Mouse (Mus musculus): ENCODE results near the gene Sik2. TPM values are rescaled to one million over a fixed set of nuclear protein-coding genes. Genes with fewer than 3 reads are reported as not detected.

Gene Sik2
- polyA plus RNA-seq, 1 experiment from 2014 or later, result 11.0 TPM

- H3K27me3 ChIP-seq (ENCODE audit: control insufficient read depth, insufficient read depth, low read length), result no peaks in the 10 kb centered on the region
- H3K27ac ChIP-seq (replicated peaks; ENCODE audit: low read depth, low read length), result no peak overlapping the region
- no peak overlapping the region for H3K4me3 ChIP-seq (ENCODE audit: low read depth, low read length)
- H3K9me3 ChIP-seq (ENCODE audit: control insufficient read depth, low read length), result no peaks in the 10 kb centered on the region
- H3K4me1 ChIP-seq (ENCODE audit: control insufficient read depth, insufficient read depth, low read length), result no peaks in the 10 kb centered on the region
- WGBS, result 40% methylated on average over 1 of the region's 1 CpGs
- no peaks in the 10 kb centered on the region for H3K36me3 ChIP-seq (ENCODE audit: control insufficient read depth, insufficient read depth, low read length)
- ATAC-seq (ENCODE audit: insufficient number of reproducible peaks, low FRiP score, low TSS enrichment, low read depth), result no peak
- H3K4me2 ChIP-seq (ENCODE audit: low read depth, severe bottlenecking), result no peak overlapping the region
- H3K9ac ChIP-seq (ENCODE audit: low read length), result no peak overlapping the region
- no peak for DNase-seq (ENCODE audit: low spot score)
Measured at GRCm38 (mm10) chr9:51030147-51030546, 21.3 kb upstream of the Sik2 start.

DNA sequence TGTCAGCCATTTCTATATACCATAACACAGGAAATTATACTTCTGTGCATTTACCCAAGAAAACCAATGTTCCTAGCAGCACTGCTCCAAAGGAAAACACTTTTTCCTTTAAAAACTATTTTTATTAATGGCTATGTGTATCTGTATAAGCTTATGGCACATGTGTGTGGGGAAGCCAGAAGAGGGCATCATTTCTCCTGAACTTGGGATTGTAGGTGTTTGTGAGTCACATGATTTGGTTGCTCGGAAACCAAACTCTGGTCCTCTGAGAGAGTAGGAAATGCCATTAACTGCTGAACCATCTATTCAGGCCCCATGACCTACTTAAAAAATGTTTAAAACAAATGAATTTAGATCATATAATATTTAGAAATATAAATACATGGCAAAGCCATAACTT, 18.1 kb upstream of the Sik2 start:
- Histone ChIP-seq H3K27me3 (ENCODE audit: control insufficient read depth, insufficient read depth, low read length) (no peaks in the 10 kb centered on the region), H3K4me1 (ENCODE audit: control insufficient read depth, insufficient read depth, low read length) (no peaks in the 10 kb centered on the region), H3K27ac (replicated peaks; ENCODE audit: low read depth, low read length) (no peak overlapping the region), H3K9me3 (ENCODE audit: control insufficient read depth, low read length) (no peaks in the 10 kb centered on the region), H3K4me3 (ENCODE audit: low read depth, low read length) (no peak overlapping the region), H3K4me2 (ENCODE audit: low read depth, severe bottlenecking) (no peak overlapping the region), H3K9ac (ENCODE audit: low read length) (no peak overlapping the region), H3K36me3 (ENCODE audit: control insufficient read depth, insufficient read depth, low read length) (no peaks in the 10 kb centered on the region)
- ATAC-seq (ENCODE audit: insufficient number of reproducible peaks, low FRiP score, low TSS enrichment, low read depth) (no peak), DNase-seq (ENCODE audit: low spot score) (no peak)
- 86% methylated on average over 1 of the region's 1 CpGs for WGBS

GRCm38 (mm10) chr9:51021123-51021795, 12.4 kb upstream of the Sik2 start:
- Histone ChIP-seq H3K27me3 (ENCODE audit: control insufficient read depth, insufficient read depth, low read length) (no peaks in the 10 kb centered on the region), H3K4me3 (ENCODE audit: low read depth, low read length) (no peak overlapping the region), H3K9me3 (ENCODE audit: control insufficient read depth, low read length) (no peaks in the 10 kb centered on the region), H3K27ac (replicated peaks; ENCODE audit: low read depth, low read length) (no peak overlapping the region), H3K4me2 (ENCODE audit: low read depth, severe bottlenecking) (no peak overlapping the region), H3K36me3 (ENCODE audit: control insufficient read depth, insufficient read depth, low read length) (no peaks in the 10 kb centered on the region), H3K9ac (ENCODE audit: low read length) (no peak overlapping the region), H3K4me1 (ENCODE audit: control insufficient read depth, insufficient read depth, low read length) (no peaks in the 10 kb centered on the region)
- 82% methylated on average over 4 of the region's 4 CpGs for WGBS
- DNase-seq (ENCODE audit: low spot score) (no peak), ATAC-seq (ENCODE audit: insufficient number of reproducible peaks, low FRiP score, low TSS enrichment, low read depth) (no peak)

DNA sequence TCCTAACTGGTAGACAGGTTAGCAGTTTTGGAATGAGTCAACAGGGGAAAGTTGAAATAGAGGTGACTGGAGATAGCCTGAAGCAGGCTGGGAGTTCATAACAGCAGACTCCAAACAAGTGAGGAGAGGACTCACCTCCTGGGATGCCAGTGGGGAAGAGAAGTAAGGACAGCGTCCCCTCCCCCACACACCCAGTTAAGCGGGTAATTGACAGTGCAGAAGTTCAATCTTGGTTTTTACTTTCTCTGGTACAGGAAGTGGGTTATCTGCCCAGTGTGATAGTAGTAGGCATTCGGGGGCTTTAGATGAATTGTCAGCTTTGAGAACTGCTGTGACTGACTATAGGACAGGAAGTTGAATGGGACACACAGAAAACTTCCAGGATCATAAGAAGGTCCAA, 11.5 kb upstream of the Sik2 start:
- DNase-seq (ENCODE audit: low spot score) (no peak), ATAC-seq (ENCODE audit: insufficient number of reproducible peaks, low FRiP score, low TSS enrichment, low read depth) (no peak)
- Histone ChIP-seq H3K9me3 (ENCODE audit: control insufficient read depth, low read length) (no peaks in the 10 kb centered on the region), H3K27ac (replicated peaks; ENCODE audit: low read depth, low read length) (no peak overlapping the region), H3K27me3 (ENCODE audit: control insufficient read depth, insufficient read depth, low read length) (no peaks in the 10 kb centered on the region), H3K4me2 (ENCODE audit: low read depth, severe bottlenecking) (no peak overlapping the region), H3K4me3 (ENCODE audit: low read depth, low read length) (no peak overlapping the region), H3K9ac (ENCODE audit: low read length) (no peak overlapping the region), H3K36me3 (ENCODE audit: control insufficient read depth, insufficient read depth, low read length) (no peaks in the 10 kb centered on the region), H3K4me1 (ENCODE audit: control insufficient read depth, insufficient read depth, low read length) (no peaks in the 10 kb centered on the region)
- WGBS, result 74% methylated on average over 3 of the region's 3 CpGs

DNA sequence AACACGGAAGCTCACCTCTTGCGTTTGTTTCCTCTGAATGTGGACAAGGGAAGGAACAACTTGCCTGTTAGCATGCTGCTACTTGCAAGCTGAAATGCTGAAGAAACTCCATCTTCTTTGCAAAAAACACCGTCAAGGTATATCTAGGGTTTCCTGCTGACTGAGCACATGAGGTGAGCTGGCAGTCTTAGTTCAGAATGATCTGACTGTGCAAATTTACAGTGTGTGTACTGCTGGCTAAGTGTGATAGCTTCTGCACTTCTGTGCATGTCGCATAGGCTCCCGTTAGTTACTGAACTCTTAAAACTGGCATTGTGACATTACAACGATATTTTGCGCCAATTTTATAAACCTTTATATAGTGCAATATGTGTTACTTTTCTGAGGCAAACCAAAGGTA, 10.8 kb upstream of the Sik2 start:
- 76% methylated on average over 7 of the region's 7 CpGs for WGBS
- ATAC-seq (ENCODE audit: insufficient number of reproducible peaks, low FRiP score, low TSS enrichment, low read depth), result no peak
- Histone ChIP-seq H3K4me1 (ENCODE audit: control insufficient read depth, insufficient read depth, low read length) (no peaks in the 10 kb centered on the region), H3K36me3 (ENCODE audit: control insufficient read depth, insufficient read depth, low read length) (no peaks in the 10 kb centered on the region), H3K27me3 (ENCODE audit: control insufficient read depth, insufficient read depth, low read length) (no peaks in the 10 kb centered on the region), H3K27ac (replicated peaks; ENCODE audit: low read depth, low read length) (no peak overlapping the region), H3K4me2 (ENCODE audit: low read depth, severe bottlenecking) (no peak overlapping the region), H3K9ac (ENCODE audit: low read length) (no peak overlapping the region), H3K9me3 (ENCODE audit: control insufficient read depth, low read length) (no peaks in the 10 kb centered on the region), H3K4me3 (ENCODE audit: low read depth, low read length) (no peak overlapping the region)
- no peak for DNase-seq (ENCODE audit: low spot score)

DNA sequence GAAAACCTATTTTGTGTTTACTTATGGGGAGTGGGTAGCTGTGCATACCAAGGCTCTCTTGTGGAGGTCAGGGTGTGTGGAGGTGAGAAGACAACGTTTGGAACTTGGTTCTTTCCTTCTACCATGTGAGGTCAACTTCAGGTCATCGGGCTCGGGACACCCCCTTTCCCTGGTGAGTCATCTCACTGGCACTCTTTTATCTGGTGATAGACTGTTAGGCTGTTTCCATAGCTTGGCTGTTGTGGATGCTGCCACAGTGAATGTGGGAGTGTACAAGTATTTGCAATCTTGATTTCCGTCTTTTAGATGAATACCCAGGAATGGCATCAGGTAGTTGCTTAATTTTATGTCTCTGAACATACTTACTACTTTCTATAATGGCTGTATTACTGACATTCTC, 6.9 kb upstream of the Sik2 start:
- no peak overlapping the region for H3K9ac ChIP-seq (ENCODE audit: low read length)
- no peaks in the 10 kb centered on the region for H3K27me3 ChIP-seq (ENCODE audit: control insufficient read depth, insufficient read depth, low read length)
- DNase-seq (ENCODE audit: low spot score) (no peak), ATAC-seq (ENCODE audit: insufficient number of reproducible peaks, low FRiP score, low TSS enrichment, low read depth) (no peak)
- H3K4me2 ChIP-seq (ENCODE audit: low read depth, severe bottlenecking), result no peak overlapping the region
- H3K9me3 ChIP-seq (ENCODE audit: control insufficient read depth, low read length), result no peaks in the 10 kb centered on the region
- WGBS, result 42% methylated on average over 4 of the region's 4 CpGs
- no peak overlapping the region for H3K27ac ChIP-seq (replicated peaks; ENCODE audit: low read depth, low read length)
- no peaks in the 10 kb centered on the region for H3K4me1 ChIP-seq (ENCODE audit: control insufficient read depth, insufficient read depth, low read length)
- no peak overlapping the region for H3K4me3 ChIP-seq (ENCODE audit: low read depth, low read length)
- H3K36me3 ChIP-seq (ENCODE audit: control insufficient read depth, insufficient read depth, low read length), result no peaks in the 10 kb centered on the region

GRCm38 (mm10) chr9:51013644-51014043, 4.8 kb upstream of the Sik2 start:
- no peak for DNase-seq (ENCODE audit: low spot score)

DNA sequence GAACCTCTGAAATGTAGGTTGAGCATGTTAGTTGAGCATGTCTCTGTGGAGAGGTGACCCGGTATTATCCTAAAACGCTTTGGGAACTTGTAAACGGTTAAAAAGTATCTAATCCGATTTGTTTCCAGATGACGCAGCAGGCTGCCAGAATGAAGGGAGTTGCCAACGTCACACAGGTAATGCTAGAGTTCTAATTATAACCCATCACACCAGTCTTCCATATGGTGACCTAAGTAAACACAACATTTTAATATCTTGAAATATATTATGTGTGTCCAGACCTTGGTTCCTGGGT, 730 bp upstream of the Sik2 start:
- ATAC-seq (ENCODE audit: insufficient number of reproducible peaks, low FRiP score, low TSS enrichment, low read depth) (no peak), DNase-seq (ENCODE audit: low spot score) (peak; percentile 43)
- Histone ChIP-seq H3K27me3 (ENCODE audit: control insufficient read depth, insufficient read depth, low read length) (no peaks in the 10 kb centered on the region), H3K4me3 (ENCODE audit: low read depth, low read length) (peak overlapping the region; percentile 23), H3K36me3 (ENCODE audit: control insufficient read depth, insufficient read depth, low read length) (no peaks in the 10 kb centered on the region), H3K27ac (replicated peaks; ENCODE audit: low read depth, low read length) (no peak overlapping the region), H3K9me3 (ENCODE audit: control insufficient read depth, low read length) (no peaks in the 10 kb centered on the region), H3K4me2 (ENCODE audit: low read depth, severe bottlenecking) (peak overlapping the region; percentile 56), H3K4me1 (ENCODE audit: control insufficient read depth, insufficient read depth, low read length) (no peaks in the 10 kb centered on the region), H3K9ac (ENCODE audit: low read length) (peak overlapping the region; percentile 55)
- WGBS, result 2% methylated on average over 6 of the region's 6 CpGs

More at GRCm38 (mm10) chr9:51013644-51014043, 4.8 kb upstream of the Sik2 start:
- Histone ChIP-seq H3K9ac (ENCODE audit: low read length) (no peak overlapping the region), H3K27me3 (ENCODE audit: control insufficient read depth, insufficient read depth, low read length) (no peaks in the 10 kb centered on the region), H3K27ac (replicated peaks; ENCODE audit: low read depth, low read length) (no peak overlapping the region), H3K9me3 (ENCODE audit: control insufficient read depth, low read length) (no peaks in the 10 kb centered on the region), H3K36me3 (ENCODE audit: control insufficient read depth, insufficient read depth, low read length) (no peaks in the 10 kb centered on the region), H3K4me3 (ENCODE audit: low read depth, low read length) (no peak overlapping the region), H3K4me2 (ENCODE audit: low read depth, severe bottlenecking) (no peak overlapping the region), H3K4me1 (ENCODE audit: control insufficient read depth, insufficient read depth, low read length) (no peaks in the 10 kb centered on the region)
- 83% methylated on average over 1 of the region's 1 CpGs for WGBS
- ATAC-seq (ENCODE audit: insufficient number of reproducible peaks, low FRiP score, low TSS enrichment, low read depth), result no peak

Data from limb, embryonic 11.5 days (tissue).